Mouse (Mus musculus) urinary bladder, postnatal 36 days (tissue): Measurements from ENCODE around the gene March10.

Experiments
- DNase-seq, 2 experiments: peaks; one replicate each; pipeline ENCODE4 v3.0.0; 2022; ENCODE audit warnings: low spot score in 2 of 2, mixed read lengths in 1 of 2

Gene March10

DNA sequence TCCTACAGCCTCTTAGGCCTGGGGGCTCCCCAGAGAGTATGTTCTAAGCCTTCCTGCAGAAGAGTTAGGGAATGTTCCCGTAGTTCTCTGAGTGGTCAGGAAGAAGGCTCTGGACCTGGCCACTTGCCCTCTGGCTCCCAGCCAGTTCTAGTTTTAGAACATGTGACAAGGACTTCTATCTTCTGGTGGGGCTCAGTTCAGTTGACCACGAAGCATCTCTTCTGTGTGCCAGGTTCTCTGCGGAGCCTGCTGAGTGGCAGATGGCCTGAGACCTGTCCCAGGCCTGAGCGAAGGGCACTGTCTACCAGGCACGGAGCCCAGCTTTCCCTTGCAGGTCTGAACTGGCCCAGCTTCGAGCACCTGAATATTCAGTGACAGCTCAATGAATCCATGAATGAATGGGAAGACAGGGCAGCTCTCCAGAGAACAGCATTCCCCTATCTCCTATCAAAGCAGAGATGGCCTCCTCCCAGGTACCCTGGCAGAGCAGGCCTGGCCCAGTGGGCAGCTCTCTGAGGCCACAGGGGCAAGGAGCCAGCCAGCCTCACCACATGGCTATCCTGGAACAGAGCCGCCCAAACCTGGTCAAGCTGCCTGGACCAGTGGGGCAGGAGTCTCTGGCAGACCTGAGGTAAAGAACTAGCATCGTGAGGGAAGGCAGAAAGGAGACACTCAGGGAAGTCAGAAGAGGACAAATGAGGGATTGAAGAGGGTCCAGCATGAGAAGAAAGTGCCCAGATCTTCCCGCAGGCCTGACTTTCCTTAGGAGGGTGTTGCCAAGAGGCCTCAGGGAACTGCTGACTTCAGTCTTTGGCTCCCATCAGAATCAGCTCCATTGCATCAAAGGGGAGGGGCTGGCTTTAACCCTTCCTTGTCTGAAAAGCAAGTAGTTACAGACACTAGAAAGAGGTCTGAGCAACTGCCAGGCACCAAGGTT lies 103.3 kb downstream of the March10 start:
- peak; percentile 55 to 74 for DNase-seq

DNA sequence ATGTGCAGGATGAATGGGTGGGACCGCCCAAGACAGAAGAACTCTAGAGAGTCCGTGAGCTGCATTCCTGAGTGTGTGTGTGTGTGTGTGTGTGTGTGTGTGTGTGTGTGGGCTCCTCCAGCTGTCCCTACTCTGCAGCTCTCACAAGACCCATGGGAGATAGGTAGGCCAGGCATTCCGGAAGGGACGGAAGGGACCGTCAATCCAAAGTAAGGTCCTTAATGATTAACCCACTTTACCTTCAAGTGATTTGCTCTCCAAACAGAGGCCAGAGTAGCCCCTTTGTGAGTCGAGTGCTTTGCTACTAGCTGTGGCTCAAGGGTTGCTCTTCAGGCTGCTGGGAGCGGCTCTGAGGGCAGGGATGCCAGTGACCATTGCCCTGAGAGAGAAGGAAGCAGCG lies 104.4 kb downstream of the March10 start:
- no peak for DNase-seq

DNA sequence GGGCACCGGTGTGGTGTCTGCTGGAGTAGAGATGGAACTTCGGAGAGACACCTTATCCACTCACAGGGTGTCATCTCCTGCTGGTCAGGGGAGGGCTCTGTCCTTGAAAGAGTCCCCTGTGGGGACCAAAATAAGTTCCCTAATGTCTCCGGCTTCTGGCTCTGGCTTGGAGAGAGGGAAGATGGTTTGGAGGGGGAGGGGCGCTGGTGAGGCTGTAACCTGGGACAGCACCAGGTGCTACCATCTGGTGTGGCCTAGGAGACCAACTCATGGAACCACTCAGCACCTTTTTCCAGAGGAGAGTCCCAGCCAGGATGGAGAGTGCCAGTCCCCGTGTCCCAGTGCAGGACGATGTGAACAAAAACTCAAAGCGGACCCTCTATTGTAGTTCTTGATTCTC lies 105.9 kb downstream of the March10 start:
- no peak for DNase-seq

DNA sequence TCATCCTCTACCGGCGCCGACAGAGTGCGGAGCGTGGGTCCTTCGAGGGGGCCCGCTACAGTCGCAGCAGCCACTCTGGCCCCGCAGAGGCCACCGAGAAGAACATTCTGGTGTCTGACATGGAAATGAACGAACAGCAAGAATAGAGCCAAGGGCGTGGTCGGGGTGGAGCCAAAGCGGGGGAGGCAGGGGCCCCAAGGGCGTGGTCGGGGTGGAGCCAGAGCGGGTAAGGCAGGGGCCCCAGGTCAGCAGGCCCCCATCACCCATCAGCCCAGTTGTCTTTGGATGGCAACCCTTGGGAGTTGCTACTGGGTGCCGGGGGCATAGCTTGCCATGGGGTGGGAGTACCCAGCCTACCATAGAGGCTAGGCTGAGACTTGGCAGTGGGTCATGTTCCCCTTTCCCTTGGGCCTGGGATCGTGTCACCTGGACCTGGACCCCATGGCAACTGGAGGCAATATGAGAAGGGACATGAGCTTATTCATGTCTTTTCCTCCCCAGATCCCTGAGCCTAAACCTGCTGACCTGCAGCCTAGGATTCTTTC lies 106.7 kb downstream of the March10 start:
- DNase-seq, result no peak

DNA sequence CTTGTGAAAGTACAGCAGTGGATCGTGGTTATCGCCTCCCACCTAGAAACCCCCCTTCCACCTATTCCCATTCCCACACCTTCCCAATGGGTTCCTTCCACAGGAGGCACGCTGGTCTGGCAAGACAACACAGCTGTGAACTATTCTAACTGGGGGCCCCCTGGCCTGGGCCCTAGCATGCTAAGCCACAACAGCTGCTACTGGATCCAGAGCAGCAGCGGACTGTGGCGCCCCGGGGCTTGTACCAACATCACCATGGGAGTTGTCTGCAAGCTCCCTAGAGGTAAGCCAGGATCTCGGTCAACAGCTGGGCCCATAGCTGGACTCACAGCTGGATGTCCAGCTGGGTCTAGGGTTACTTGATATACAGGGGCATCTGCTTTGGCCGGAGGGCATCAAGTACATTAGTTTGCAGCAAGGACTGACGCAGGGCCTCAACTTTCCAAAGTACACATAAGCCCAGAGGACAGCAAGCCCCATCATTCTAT lies 108.0 kb downstream of the March10 start:
- no peak for DNase-seq

DNA sequence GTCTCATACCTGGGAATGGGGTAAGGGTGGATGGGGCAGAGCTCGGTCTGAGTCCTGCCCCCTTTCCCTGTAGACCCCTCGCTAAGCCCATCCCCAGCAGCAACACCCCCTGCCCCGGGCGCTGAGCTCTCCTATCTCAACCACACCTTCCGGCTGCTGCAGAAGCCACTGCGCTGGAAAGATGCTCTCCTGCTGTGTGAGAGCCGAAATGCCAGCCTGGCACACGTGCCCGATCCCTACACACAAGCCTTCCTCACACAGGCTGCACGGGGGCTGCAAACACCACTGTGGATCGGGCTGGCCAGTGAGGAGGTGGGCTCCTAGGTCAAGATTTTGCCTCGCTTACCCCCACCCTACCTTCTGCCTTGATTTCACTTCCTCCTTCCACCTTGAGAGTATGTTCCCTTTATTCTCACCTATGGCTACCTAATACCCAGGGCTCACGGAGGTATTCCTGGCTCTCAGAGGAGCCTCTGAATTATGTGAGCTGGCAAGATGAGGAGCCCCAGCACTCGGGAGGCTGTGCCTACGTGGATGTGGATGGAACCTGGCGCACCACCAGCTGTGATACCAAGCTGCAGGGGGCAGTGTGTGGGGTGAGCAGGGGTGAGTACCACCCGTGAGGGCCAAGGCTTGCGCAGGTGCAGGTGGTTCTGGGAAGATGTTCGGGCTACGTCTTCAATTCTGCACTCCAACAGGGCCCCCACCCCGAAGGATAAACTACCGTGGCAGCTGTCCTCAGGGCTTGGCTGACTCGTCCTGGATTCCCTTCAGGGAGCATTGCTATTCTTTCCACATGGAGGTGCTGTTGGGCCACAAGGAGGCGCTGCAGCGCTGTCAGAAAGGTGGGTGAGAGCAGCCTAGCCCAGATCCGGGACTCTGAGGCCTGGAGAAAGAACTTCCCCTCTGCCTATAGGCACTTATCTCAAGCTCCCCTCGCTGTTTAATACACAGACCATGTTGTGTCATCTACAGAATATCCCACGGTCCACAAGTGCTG lies 109.1 kb downstream of the March10 start:
- peak; percentile 76 to 86 for DNase-seq

DNA sequence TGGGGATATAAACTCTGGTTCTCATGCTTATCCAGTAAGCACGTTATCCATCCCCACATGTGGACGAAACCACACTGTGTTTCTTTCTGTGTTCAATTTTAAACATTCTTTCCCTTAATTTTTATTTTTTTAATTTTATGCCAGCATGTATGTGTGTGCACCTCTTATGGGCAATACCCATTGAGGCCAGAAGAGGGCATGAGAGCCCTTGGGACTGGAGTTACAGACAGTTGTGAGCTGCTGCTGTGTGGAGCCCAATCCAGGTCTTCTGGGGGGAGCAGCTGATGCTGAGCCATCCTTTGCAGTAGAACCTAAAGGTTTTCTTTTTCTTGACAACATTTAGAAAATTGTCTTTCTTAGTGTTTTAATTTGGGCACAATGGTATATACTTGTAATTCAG lies 111.3 kb downstream of the March10 start:
- DNase-seq, result no peak

DNA sequence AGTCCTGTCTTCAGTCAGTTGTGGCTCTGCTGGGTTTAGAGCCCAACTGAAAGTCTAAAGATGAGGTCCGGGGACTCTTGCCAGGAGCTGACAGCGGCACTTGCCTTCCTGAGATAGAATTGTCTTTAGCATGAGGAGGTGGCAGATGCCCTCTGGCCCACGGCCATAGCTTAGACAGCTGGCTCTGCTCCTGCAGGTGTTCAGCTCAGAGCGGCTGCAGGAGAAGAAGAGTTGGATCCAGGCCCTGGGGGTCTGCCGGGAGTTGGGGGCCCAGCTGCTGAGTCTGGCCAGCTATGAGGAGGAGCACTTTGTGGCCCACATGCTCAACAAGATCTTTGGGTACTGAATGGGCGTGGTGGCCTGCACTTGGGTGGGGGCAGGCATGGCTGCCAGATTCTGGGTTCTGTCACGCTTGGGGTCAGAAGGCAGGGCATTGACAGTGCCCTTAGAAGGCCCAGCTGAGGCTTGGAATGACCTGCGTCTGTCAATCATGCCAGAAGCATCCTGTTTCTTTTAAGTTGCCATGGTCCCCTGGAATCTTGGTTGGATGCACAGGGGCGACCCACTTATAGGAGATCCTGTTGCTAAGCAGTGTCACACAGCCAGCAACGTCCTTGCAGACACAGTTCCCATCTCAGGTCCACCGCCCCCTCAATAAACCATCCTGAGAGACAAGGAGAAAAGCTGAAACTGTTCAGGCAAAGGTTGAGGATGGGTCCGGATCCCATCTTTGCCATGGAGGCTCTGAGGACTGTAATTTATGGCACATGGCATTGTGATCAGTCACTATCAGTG lies 117.7 kb downstream of the March10 start:
- no peak for DNase-seq

DNA sequence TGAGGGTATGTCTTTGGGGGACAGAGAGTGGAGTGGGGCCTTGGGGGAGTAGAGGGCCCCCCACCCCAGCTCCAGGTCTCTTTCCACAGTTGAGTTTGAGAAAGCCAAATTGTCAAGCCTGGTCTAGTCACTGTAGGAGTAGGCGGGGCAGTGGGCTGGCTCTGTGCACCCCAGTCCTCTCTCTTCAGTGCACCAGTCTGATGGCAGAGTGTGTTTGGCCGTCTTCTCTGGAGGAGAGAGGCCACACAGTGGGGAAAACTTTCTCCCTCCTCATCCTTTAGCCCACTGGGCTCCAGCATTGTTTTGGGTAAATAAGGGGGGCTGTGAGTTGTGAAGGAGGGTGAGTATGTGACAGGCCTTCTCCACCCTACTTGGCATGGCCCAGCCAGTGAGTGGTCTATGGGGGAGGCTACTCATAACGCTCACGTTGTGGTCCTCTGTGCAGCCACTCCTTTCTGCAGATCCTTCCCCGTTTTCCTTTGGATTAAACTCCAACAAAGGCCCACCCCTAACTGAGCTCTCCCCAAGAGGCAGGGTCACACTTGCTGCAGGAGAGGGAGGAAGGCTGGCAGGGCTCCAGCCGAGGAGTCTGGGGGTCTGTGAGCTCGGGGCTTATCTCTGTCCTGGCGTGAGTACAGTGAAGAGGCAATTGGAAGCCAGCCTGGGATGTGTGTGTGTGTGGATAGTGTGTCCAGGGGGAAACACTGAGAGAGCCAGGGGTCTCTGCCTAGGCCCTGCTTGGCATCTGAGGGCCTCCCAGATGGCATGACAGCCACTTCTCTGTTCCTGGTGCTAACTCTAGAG lies 122.5 kb downstream of the March10 start:
- DNase-seq, result no peak

DNA sequence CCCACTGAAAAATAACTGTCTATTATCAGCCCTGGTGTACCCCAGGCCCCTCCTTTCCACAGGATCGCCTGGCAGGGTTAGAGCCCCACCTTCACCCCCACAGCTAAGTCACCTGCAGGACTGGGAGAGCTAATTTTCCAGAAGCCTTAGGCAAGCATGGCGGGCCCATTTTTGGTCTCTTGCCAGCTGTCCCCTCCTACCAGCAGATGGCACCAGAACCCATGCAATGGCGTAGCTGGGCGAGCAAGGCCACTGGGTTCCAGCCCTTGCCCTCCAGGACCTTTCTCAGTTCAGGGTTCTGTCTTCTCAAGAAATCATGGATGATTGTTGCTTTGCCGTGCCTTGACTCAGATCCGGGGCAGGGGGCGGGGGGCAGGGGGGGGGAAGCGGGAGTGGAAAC lies 124.1 kb downstream of the March10 start:
- DNase-seq, result peak in 1 of 2 experiments; percentile 44

DNA sequence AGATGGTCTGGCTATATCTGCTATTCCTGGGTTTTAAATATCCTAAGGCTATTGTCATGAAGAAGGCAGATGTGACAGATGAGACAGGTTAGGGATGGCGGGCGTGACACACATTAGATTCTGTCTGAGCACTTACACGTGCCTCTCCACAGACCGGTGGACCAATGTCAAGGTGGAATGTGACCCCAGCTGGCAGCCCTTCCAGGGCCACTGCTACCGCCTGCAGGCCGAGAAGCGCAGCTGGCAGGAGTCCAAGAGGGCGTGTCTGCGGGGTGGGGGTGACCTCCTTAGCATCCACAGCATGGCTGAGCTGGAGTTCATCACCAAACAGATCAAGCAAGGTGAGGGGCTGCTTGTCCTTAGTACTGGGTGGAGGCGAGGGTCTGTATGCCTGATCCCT lies 124.8 kb downstream of the March10 start:
- peak in 1 of 2 experiments; percentile 40 for DNase-seq

DNA sequence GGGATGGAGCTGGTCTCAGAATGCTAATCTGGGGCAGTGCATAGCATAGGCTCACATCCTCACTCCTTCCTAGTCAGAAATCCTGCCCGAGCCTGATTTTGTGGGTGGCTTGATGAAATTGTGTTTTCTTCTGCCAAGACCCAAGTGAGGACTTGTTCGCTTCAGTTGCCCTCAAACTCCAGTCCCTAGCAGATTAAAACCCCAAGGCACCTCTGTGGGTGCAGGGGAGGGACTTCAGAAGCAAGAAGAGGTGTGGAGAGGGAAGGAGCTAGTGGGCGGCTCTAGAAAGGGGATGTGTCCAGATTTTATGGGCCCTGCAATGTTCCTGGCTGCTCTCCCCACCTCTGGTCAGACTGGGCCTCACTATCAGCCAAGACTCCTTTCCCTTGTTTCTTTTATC lies 125.4 kb downstream of the March10 start:
- DNase-seq, result no peak

DNA sequence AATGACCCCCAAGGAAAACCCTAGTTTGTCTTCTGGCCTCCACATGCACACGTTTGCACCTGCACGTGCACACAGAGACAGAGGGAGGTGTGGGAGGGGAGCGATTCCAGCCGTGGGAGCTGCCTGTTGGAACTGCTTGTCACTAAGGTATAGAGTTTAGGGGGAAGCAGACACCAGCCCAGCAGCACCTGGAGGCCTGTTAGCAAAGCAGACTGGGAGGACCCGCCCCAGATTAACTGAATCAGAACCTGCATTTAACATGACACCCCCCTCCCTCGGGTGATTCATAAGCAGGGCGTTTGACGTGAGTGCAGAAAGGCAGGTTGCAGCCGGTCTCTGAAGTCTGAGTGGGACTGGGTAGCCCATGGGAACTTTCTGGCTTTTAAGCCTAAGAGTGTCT lies 126.6 kb downstream of the March10 start:
- peak in 1 of 2 experiments; percentile 38 for DNase-seq

DNA sequence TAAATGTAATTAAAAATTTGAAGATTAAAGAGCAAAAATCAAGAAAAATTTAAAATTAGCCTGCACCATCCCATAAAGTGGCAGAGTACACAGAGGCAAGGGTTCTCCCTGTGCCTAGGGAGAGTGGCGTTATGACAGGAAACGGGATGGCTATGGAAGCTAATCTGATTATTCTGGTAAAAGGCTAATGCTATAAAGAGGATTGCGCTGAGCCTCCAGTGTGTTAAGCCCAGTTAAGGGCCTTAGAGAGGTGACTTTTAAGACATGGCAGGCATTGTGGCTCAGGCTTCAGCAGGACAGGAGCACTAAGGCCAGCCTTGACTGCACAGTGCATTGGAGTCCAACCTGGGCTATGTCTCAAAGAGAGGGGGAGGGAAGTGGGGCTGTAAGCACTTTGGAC lies 129.4 kb downstream of the March10 start:
- DNase-seq, result no peak

DNA sequence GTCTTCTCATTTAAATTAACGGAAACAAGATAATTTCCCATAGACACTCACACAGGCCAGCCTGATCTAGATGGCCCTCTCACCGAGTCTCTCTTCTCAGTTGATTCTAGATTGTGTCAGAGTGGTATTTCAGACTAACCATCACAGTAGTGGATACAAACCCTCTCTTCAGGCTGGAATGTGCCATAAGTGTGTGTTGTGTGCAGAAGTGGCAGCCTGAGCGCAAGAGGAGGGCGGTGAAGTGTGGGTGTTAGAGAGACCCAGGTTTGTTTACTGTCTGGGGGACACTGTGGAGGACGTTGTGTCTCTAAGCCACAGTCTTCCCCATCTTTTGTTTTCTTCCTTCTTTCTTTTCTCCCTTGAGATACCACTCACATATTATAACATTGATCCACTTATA lies 133.0 kb downstream of the March10 start:
- no peak for DNase-seq

DNA sequence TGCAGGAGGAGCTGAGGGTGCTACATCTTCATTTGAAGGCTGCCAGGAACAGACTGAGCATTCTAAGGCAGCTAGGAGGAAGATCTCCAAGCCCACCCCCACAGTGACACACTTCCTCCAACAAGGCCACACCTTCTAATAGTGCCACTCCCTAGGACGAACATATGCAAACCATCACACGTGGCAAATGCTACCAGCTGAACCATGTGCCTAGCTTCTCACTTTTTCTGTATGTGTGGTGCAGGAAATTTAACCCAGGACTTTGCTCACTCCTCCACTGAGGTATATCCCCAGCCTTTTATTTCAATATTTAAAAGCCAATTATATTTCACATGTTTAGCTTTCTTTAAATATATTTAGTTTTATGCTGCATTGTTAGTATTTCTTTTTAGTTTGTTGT lies 135.4 kb downstream of the March10 start:
- DNase-seq, result no peak

DNA sequence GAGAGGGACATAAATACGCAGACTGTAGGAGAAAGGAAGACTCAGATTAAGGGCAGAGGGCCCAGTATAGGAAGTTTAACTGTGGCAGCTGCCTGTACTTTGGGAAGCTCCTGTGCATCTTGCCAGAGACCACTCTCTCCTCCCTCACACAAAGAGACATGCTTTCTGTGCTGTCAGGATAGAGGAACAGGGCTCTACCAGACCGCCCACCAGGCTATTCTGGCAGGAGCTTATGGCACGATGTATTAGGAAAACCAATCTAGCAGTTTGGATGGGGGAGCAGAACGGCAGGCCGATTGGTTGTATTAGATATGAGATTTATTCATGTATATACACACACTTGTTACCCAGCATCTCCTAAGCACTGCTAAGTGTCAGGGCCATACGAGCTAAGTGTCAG lies 138.8 kb downstream of the March10 start:
- no peak for DNase-seq

DNA sequence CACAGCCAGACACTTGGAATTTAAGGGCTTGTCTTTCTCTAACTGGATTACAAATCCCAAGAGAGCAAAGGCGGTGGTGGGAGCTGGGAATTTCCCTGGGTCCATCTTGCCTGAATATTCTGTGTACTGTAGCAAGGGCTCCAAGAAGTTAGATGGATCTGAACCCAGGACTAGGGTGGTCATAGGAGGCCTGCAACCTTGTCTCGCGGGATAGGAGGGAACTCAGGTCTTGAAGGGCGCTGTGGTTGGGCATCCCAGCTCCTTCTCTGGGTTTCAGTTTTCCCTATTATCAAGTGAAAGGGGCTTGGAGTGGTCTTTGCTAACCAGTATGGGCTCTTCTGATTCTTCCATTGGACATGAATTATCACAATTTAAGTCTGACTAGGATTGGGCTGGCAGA lies 140.4 kb downstream of the March10 start:
- DNase-seq, result no peak

DNA sequence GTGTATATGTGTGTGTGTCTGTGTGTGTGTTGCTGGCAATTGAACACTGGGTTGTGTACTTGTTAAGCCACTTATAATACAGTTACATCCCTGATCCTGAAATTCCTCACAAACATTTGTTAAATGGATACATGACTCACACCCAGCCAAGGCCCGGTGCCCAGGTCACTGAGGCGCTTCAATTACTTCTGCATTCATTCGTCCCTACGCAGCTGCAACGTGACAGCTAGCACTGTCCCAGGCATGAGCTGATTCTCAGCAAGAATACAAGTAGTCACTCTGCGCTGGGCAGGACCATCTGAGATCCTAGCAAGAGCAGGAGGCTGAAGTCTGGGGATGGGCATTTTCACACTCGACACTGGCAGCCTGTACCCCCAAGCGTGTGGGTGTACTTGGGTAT lies 141.2 kb downstream of the March10 start:
- no peak for DNase-seq

DNA sequence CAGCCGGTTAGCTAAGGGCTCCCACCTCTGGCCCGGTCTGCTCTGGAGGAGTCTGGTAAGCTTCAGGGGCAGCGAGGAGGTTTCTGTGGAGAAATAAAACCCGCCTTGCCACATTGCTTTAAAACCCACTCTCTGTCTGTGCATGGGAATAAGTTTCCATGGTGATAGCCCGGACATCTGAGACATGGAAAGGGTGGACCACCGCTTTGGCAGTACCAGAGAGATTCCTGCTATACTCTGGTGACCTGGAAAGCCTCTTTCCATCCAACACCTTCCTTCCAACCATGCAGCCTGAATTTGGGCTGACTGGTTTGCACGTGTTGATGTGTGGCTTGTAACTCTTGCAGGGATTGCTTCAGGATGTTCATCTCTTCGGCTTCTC lies 142.9 kb downstream of the March10 start:
- no peak for DNase-seq
